Mouse (Mus musculus) E14TG2a.4 (cell line): ENCODE data around the gene Lrrc4c.

Experiments used
- CTCF ChIP-seq: conservative IDR thresholded peaks from 2 replicates; pipeline ENCODE4 v1.5.1; 2014; ENCODE audit warnings: low read length
- NANOG ChIP-seq: IDR thresholded peaks from 2 replicates; pipeline ENCODE4 v1.6.1; 2014; ENCODE audit warnings: borderline replicate concordance, low read length, mixed read lengths

DNA sequence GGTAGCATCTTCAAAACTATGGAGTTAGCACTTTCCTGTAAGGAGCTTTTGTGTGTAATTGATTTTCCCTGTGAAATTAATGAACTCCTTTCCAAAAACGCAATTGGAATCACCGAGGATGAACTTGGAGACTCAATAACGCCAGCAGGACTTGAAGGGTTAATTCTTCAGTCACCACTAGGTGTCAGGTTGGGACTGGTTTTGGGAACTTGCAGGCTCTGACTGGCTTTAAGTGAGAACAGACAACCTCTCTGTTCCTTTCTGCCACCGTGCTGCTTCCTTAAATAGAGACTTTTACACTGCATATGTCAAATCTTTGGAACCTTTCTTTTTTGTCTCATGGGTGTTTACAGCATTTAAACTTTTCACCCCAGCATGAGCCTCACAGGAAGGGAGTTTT, 267.7 kb downstream of the Lrrc4c start:
- TF ChIP-seq CTCF (peak; percentile 34; the same call in 1 of the 2 replicates), NANOG (no peak)
